In genomic region chr9:65786885-65787787, GRCm38 (mm10) we compare ENCODE assay signal across 7 mouse cellular contexts. TPM values are rescaled to one million over a fixed set of nuclear protein-coding genes. Genes with fewer than 3 reads are reported as not detected.
DNase-seq lines count a peak whose midpoint lies in the region; ATAC-seq and TF ChIP-seq lines count a peak whose summit lies in the region.

No protein-coding gene starts in this region.

- H3K9ac ChIP-seq in intestine, embryonic 16.5 days (ENCODE audit: low read depth, low read length), result peak overlapping the region; percentile 21; the same call in 1 of the 2 replicates
- H3K9ac ChIP-seq in lung, embryonic 16.5 days (ENCODE audit: low read length), result peak overlapping the region; percentile 14; the same call in 1 of the 2 replicates

- H3K27ac ChIP-seq in intestine, embryonic 16.5 days (ENCODE audit: low read length), result peak overlapping the region; percentile 80
- peak overlapping the region; percentile 28 for H3K27ac ChIP-seq in lung, embryonic 16.5 days (ENCODE audit: low read length)
- peak overlapping the region; percentile 4; the same call in 1 of the 2 replicates for H3K27ac ChIP-seq in small intestine, adult 2 months (ENCODE audit: insufficient read depth, low read depth, low read length)

- no peaks in the 10 kb centered on the region for H3K9me3 ChIP-seq in intestine, embryonic 16.5 days (ENCODE audit: control insufficient read depth, low read length)
- H3K9me3 ChIP-seq in lung, embryonic 16.5 days (ENCODE audit: control insufficient read depth, low read length), result no peaks in the 10 kb centered on the region

- peak; percentile 68 for DNase-seq in MN1 (ENCODE audit: low spot score)
- DNase-seq in adrenal gland, postnatal 36 days, result peak; percentile 52 to 53

- H3K36me3 ChIP-seq in intestine, embryonic 16.5 days (ENCODE audit: control insufficient read depth, insufficient read depth, low read length), result no peaks in the 10 kb centered on the region
- no peaks in the 10 kb centered on the region for H3K36me3 ChIP-seq in lung, embryonic 16.5 days (ENCODE audit: control insufficient read depth, insufficient read depth, low read length)
- no peaks in the 10 kb centered on the region; the same call in 1 of the 2 replicates for H3K36me3 ChIP-seq in small intestine, adult 2 months (ENCODE audit: control insufficient read depth, insufficient read depth, low read length)

- TF ChIP-seq CTCF in small intestine, adult 2 months (IDR thresholded peaks at IDR 0.05; ENCODE audit: extremely low read depth, insufficient read length, insufficient replicate concordance, low read depth, low read length), result no peak

- WGBS in intestine, embryonic 16.5 days, result 43% methylated on average over 8 of the region's 8 CpGs
- WGBS in lung, embryonic 16.5 days, result 35% methylated on average over 8 of the region's 8 CpGs
- WGBS in small intestine, adult 2 months, result 28% methylated on average over 8 of the region's 8 CpGs

- peaks cover 14% of the 10 kb centered on the region for H3K4me1 ChIP-seq in intestine, embryonic 16.5 days (ENCODE audit: control insufficient read depth, insufficient read depth, low read length)
- H3K4me1 ChIP-seq in lung, embryonic 16.5 days (replicated peaks; ENCODE audit: control insufficient read depth, insufficient read depth, low read length), result peaks cover 24% of the 10 kb centered on the region
- H3K4me1 ChIP-seq in small intestine, adult 2 months (ENCODE audit: control insufficient read depth, insufficient read depth, insufficient read length, low read length), result peaks cover 5% of the 10 kb centered on the region; the same call in 1 of the 2 replicates

- H3K4me3 ChIP-seq in intestine, embryonic 16.5 days (ENCODE audit: low read length), result no peak overlapping the region
- no peak overlapping the region for H3K4me3 ChIP-seq in lung, embryonic 16.5 days (ENCODE audit: low read length)
- no peak overlapping the region for H3K4me3 ChIP-seq in small intestine, adult 2 months (ENCODE audit: low read depth, low read length)

- H3K27me3 ChIP-seq in intestine, embryonic 16.5 days (replicated peaks; ENCODE audit: control insufficient read depth, insufficient read depth, low read length), result no peaks in the 10 kb centered on the region
- H3K27me3 ChIP-seq in lung, embryonic 16.5 days (ENCODE audit: control insufficient read depth, insufficient read depth, low read depth, low read length), result no peaks in the 10 kb centered on the region
- H3K27me3 ChIP-seq in small intestine, adult 2 months (ENCODE audit: control insufficient read depth, insufficient read depth, low read length), result no peaks in the 10 kb centered on the region

- TF ChIP-seq POLR2A in small intestine, adult 2 months (IDR thresholded peaks at IDR 0.05; ENCODE audit: low read depth, low read length), result no peak

- H3K4me2 ChIP-seq in intestine, embryonic 16.5 days (ENCODE audit: low read depth, low read length), result peak overlapping the region; percentile 31; the same call in 1 of the 2 replicates
- H3K4me2 ChIP-seq in lung, embryonic 16.5 days (ENCODE audit: low read depth, low read length), result no peak overlapping the region

- peak; percentile 91 for ATAC-seq in granulocyte monocyte progenitor cell, adult 5-6 weeks (replicated peaks; ENCODE audit: poor library complexity, severe bottlenecking)
- peak; percentile 94 for ATAC-seq in intestine, embryonic 16.5 days
- ATAC-seq in lung, embryonic 16.5 days (ENCODE audit: low read depth), result peak; percentile 61
- no peak for ATAC-seq in monocyte, adult 5-6 weeks (replicated peaks; ENCODE audit: insufficient number of reproducible peaks, low FRiP score, low TSS enrichment, poor library complexity, severe bottlenecking)

RNA-seq across cellular contexts. Expression of gene Zfp609, which starts 40.2 kb away (rescaled TPM):
- 10 to 100 TPM; 25.1 to 31.1 TPM for total RNA-seq in adrenal gland, postnatal 36 days (2021)
- 26.1 and 28.9 TPM in 2 replicates for total RNA-seq in granulocyte monocyte progenitor cell, adult 5-6 weeks (2014; fragmentation: Nextera tagmentation)
- 4.3 and 5.1 TPM in 2 replicates for total RNA-seq in granulocyte monocyte progenitor cell, adult 5-6 weeks (2017)
- 3.8 and 4.2 TPM in 2 replicates for polyA plus RNA-seq in intestine, embryonic 16.5 days (2015; fragmentation: Nextera tagmentation; extraction: Ambion mirVana)
- 4.5 and 4.7 TPM in 2 replicates for polyA plus RNA-seq in lung, embryonic 16.5 days (2015; fragmentation: Nextera tagmentation; extraction: Ambion mirVana)
- 3.1 and 6.1 TPM in 2 replicates for polyA plus RNA-seq in small intestine, adult 2 months (2012; rRNA removed)
- 3.3 to 5.2 TPM (median 4.8 TPM) in 3 replicates for total RNA-seq in monocyte, adult 5-6 weeks (2017)

Comparison
In these comparisons a context has a peak if more than half of its experiments do, and no peak if none do; other contexts are left out.
1. H3K27ac ChIP-seq: peak in every context shown above with its lines; median percentile 80 in intestine, embryonic 16.5 days; 28 in lung, embryonic 16.5 days; 4 in small intestine, adult 2 months.